Mouse (Mus musculus) heart, adult 10 weeks (tissue): ENCODE results near the gene Ptpn5. TPM values are rescaled to one million over a fixed set of nuclear protein-coding genes. Genes with fewer than 3 reads are reported as not detected.

Experiments
- polyA plus RNA-seq: library from polyadenylated mRNA; stranded (reverse); fragments of 350-450 nt; fragmentation: Illumina TruSeq; extraction: RNeasy Lipid Tissue Mini Kit (QIAGEN cat#74804); gene quantifications from one replicate; pipeline ENCODE4 v1.2.3, GENCODE M21; 2014; ENCODE audit warnings: low read depth, low replicate concordance

The Ptpn5 gene
- polyA plus RNA-seq: not detected

DNA sequence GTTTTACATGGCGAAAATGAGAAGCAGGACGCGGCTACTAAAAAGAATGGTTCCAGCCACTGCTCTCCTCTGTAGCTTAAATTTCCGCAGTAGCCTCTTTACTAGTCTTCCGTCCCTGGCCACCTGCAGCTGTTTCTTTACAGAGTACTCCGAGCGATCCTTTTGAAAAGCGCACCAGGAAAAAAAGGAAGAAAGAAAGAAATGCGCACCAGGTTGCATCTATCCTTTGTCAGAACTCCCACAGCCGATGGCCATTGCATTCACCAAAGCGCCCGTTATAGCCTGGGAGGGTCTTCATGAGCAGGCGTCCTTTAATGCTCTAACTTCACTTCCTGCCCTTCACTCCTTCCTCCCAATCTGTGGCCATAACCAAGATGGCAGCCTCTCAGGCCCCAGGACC, at the start of gene Ptpn5:
Gene Ptpn5, minus strand, starts transcription at position 354 of the 400 bp plus-strand sequence.

GRCm38 (mm10) chr7:47050366-47050765, 83.1 kb downstream of the Ptpn5 start, which contains the start of gene Tmem86a:
Gene Tmem86a (plus strand): TSS chr7:47050601.

Other genes starting within 250 kb of the Ptpn5 start
- 83.4 TPM for gene Tsg101, start 213.7 kb downstream of the Ptpn5 start, polyA plus RNA-seq
- gene Uevld, start 175.2 kb downstream of the Ptpn5 start, polyA plus RNA-seq: 6.5 TPM
- gene Gm9999, start 150.1 kb downstream of the Ptpn5 start, polyA plus RNA-seq: not detected
- gene Spty2d1, start 125.3 kb downstream of the Ptpn5 start, polyA plus RNA-seq: 6.7 TPM
- gene Tmem86a, start 83.1 kb downstream of the Ptpn5 start, polyA plus RNA-seq: 23.6 TPM
- gene Mrgpra6, start 71.2 kb upstream of the Ptpn5 start, polyA plus RNA-seq: not detected
- not detected for gene Mrgpra9, start 119.2 kb upstream of the Ptpn5 start, polyA plus RNA-seq
- not detected for gene Mrgpra1, start 220.6 kb upstream of the Ptpn5 start, polyA plus RNA-seq